Mouse (Mus musculus) MEL (cell line): ENCODE results near the gene Sacs. TPM values are rescaled to one million over a fixed set of nuclear protein-coding genes. Genes with fewer than 3 reads are reported as not detected.

Experiments
- DNase-seq: peaks from one replicate; pipeline ENCODE4 v3.0.0; 2011; ENCODE audit warnings: low read depth, low spot score
- H3K27ac ChIP-seq: 2 replicates; pipeline ENCODE4 v1.5.1; 2012; ENCODE audit warnings: low read depth, mild to moderate bottlenecking, control low read depth, low read length, moderate library complexity; ENCODE audit not compliant: control insufficient read depth
- H3K27me3 ChIP-seq, 2 experiments: fragments of 150-350 bp in 1 of 2; sonication (generic) in 1 of 2; 2 replicates each; pipeline ENCODE4 v1.6.1; 2012; ENCODE audit warnings: low read length in 2 of 2, mild to moderate bottlenecking in 2 of 2, improper control_type of control experiment in 1 of 2, moderate library complexity in 1 of 2; ENCODE audit not compliant: insufficient read depth in 2 of 2, control insufficient read depth in 1 of 2
- H3K36me3 ChIP-seq, 2 experiments: 2 replicates each; pipeline ENCODE4 v1.6.1; 2012 to 2014; ENCODE audit warnings: low read length in 2 of 2, improper control_type of control experiment in 1 of 2, inconsistent platforms in 1 of 2, mild to moderate bottlenecking in 1 of 2; ENCODE audit not compliant: insufficient read depth in 2 of 2, control insufficient read depth in 1 of 2
- H3K4me1 ChIP-seq, 2 experiments: fragments of 150-350 bp in 1 of 2; sonication (generic) in 1 of 2; 2 replicates each; pipeline ENCODE4 v1.6.1; 2012; ENCODE audit warnings: low read length in 2 of 2, improper control_type of control experiment in 1 of 2, mild to moderate bottlenecking in 1 of 2; ENCODE audit not compliant: insufficient read depth in 2 of 2, control insufficient read depth in 1 of 2
- H3K4me3 ChIP-seq, 2 experiments: fragments of 150-350 bp in 1 of 2; sonication (generic) in 1 of 2; 2 replicates each; pipeline ENCODE4 v1.5.1; 2012; ENCODE audit warnings: low read depth in 2 of 2, low read length in 2 of 2, mild to moderate bottlenecking in 2 of 2, moderate library complexity in 2 of 2, control low read depth in 1 of 2, improper control_type of control experiment in 1 of 2; ENCODE audit not compliant: control insufficient read depth in 1 of 2, insufficient read depth in 1 of 2
- H3K79me2 ChIP-seq: 2 replicates; pipeline ENCODE4 v1.6.1; 2012; ENCODE audit warnings: mild to moderate bottlenecking, low read length, moderate library complexity; ENCODE audit not compliant: control insufficient read depth, poor library complexity, insufficient read depth
- H3K9ac ChIP-seq: 2 replicates; pipeline ENCODE4 v1.6.1; 2012; ENCODE audit warnings: low read depth, mild to moderate bottlenecking, control low read depth, low read length, moderate library complexity; ENCODE audit not compliant: control insufficient read depth, poor library complexity, severe bottlenecking
- H3K9me3 ChIP-seq: fragments of 150-350 bp; sonication (generic); replicated peaks from 2 replicates; pipeline ENCODE4 v1.6.1; 2012; ENCODE audit warnings: mild to moderate bottlenecking, low read length, improper control_type of control experiment, moderate library complexity; ENCODE audit not compliant: insufficient read depth
- BHLHE40 ChIP-seq: IDR thresholded peaks from 2 replicates; pipeline ENCODE4 v1.6.1; 2012; ENCODE audit warnings: low read depth, mild to moderate bottlenecking, inconsistent platforms, low read length, improper control_type of control experiment, borderline replicate concordance
- CHD2 ChIP-seq: IDR thresholded peaks from 2 replicates; pipeline ENCODE4 v1.6.1; 2011; ENCODE audit warnings: low read length, improper control_type of control experiment
- CTCF ChIP-seq, 3 experiments: IDR thresholded peaks in 2 of 3; conservative IDR thresholded peaks in 1 of 3; 2 replicates each; pipeline ENCODE4 v1.5.1; 2011 to 2012; ENCODE audit warnings: low read length in 3 of 3, low read depth in 2 of 3, mild to moderate bottlenecking in 2 of 3, improper control_type of control experiment in 1 of 3, inconsistent platforms in 1 of 3, mixed read lengths in 1 of 3, moderate library complexity in 1 of 3; ENCODE audit not compliant: control insufficient read depth in 1 of 3, insufficient read depth in 1 of 3, poor library complexity in 1 of 3, severe bottlenecking in 1 of 3
- ELF1 ChIP-seq: IDR thresholded peaks from 2 replicates; pipeline ENCODE4 v1.6.1; 2014; ENCODE audit warnings: low read depth, mild to moderate bottlenecking, inconsistent platforms, low read length, improper control_type of control experiment, moderate library complexity
- EP300 ChIP-seq, 2 experiments: IDR thresholded peaks; 2 replicates each; pipeline ENCODE4 v1.6.1; 2011; ENCODE audit warnings: improper control_type of control experiment in 2 of 2, low read length in 2 of 2, low read depth in 1 of 2, mild to moderate bottlenecking in 1 of 2
- GABPA ChIP-seq: IDR thresholded peaks from 2 replicates; pipeline ENCODE4 v1.6.1; 2012; ENCODE audit warnings: low read depth, mild to moderate bottlenecking, inconsistent platforms, low read length, improper control_type of control experiment, moderate library complexity
- GATA1 ChIP-seq: IDR thresholded peaks from 2 replicates; pipeline ENCODE4 v1.6.1; 2011; ENCODE audit warnings: low read depth, low read length, improper control_type of control experiment
- JUND ChIP-seq: IDR thresholded peaks from 2 replicates; pipeline ENCODE4 v1.6.1; 2011; ENCODE audit warnings: low read depth, mild to moderate bottlenecking, improper control_type of control experiment, low read length
- MAX ChIP-seq: IDR thresholded peaks from 2 replicates; pipeline ENCODE4 v1.6.1; 2011; ENCODE audit warnings: low read length, improper control_type of control experiment
- MAZ ChIP-seq: IDR thresholded peaks from 2 replicates; pipeline ENCODE4 v1.6.1; 2012; ENCODE audit warnings: low read depth, mild to moderate bottlenecking, inconsistent platforms, low read length, improper control_type of control experiment
- NRF1 ChIP-seq: IDR thresholded peaks from 2 replicates; pipeline ENCODE4 v1.6.1; 2014; ENCODE audit warnings: low read depth, mild to moderate bottlenecking, inconsistent platforms, low read length, improper control_type of control experiment, moderate library complexity; ENCODE audit not compliant: poor library complexity, insufficient read depth, severe bottlenecking
- RCOR1 ChIP-seq: IDR thresholded peaks from 2 replicates; pipeline ENCODE4 v1.6.1; 2012; ENCODE audit warnings: low read depth, mild to moderate bottlenecking, inconsistent platforms, low read length, improper control_type of control experiment
- SIN3A ChIP-seq: IDR thresholded peaks from 2 replicates; pipeline ENCODE4 v1.6.1; 2012; ENCODE audit warnings: low read length, improper control_type of control experiment, inconsistent platforms
- TAL1 ChIP-seq: IDR thresholded peaks from 2 replicates; pipeline ENCODE4 v1.6.1; 2012; ENCODE audit warnings: mild to moderate bottlenecking, inconsistent platforms, low read length, moderate library complexity, mixed read lengths
- ZKSCAN1 ChIP-seq: IDR thresholded peaks from 2 replicates; pipeline ENCODE4 v1.6.1; 2012; ENCODE audit warnings: low read depth, mild to moderate bottlenecking, inconsistent platforms, low read length, improper control_type of control experiment, moderate library complexity
- polyA plus RNA-seq, 2 experiments: library from polyadenylated mRNA; stranded (reverse) in 1 of 2; unstranded in 1 of 2; fragments of >175 nt in 1 of 2; fragments of >200 nt in 1 of 2; gene quantifications; 2 replicates each; pipeline versions ENCODE4 v1.2.1 to v1.2.4; 2012; ENCODE audit warnings: low replicate concordance in 2 of 2, low read depth in 1 of 2; ENCODE audit not compliant: insufficient read length in 2 of 2, insufficient read depth in 1 of 2, missing spikeins in 1 of 2
- total RNA-seq: library from RNA; depleted of rRNA; stranded (reverse); fragments of 300-350 nt; gene quantifications from 2 replicates; pipeline ENCODE4 v1.2.3, GENCODE M21; 2012; rRNA removed

Gene Sacs
- total RNA-seq = 12.1 and 12.9 TPM in 2 replicates
- polyA plus RNA-seq = 10 to 100 TPM; 10.9 to 32.0 TPM

DNA sequence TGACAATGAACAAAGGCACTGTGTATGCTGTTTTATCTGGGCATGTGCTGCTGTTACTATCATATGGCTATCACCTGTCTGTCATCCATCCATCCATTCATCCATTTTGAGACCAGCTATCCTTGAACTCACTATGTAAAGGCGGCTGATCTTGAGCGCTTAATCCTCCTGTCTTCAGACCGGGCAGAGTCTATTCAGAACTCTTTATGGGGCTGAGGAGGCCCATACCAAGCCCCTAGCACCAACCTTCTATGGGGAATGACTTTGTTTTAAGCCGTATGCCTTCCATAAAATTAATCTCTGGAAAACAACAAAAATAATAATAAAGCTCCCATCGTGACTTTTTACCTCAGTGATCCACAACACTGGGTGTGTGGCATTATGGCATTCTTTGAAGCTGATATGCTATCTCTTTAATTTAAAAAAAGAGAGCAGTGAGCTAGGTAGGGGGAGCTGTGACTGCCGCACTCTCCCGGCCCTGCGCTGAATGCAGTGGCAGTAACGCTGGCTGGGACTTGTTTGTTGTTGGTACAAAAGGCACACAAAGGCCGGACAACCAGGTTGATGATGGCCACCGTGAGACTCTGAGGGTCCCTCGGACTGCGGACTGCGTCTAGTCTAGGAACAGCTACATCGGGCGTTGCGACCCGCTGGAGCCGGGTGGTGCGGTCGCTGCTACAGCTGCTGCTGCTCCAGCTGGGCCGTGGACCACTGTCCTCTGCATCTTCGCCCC, at the start of gene Sacs:
TSS of gene Sacs (plus strand) at position 464 of the 733 bp plus-strand sequence.
- H3K9ac ChIP-seq = no peak within 1 kb of the TSS
- no peaks in the 10 kb centered on the region for H3K27me3 ChIP-seq
- no peaks in the 10 kb centered on the region for H3K4me1 ChIP-seq
- no peak for DNase-seq
- no peaks in the 10 kb centered on the region for H3K79me2 ChIP-seq
- H3K27ac ChIP-seq = no peak within 1 kb of the TSS
- TF ChIP-seq NRF1 = no peak
- no peak for TF ChIP-seq TAL1
- no peak for TF ChIP-seq BHLHE40
- no peak for TF ChIP-seq ZKSCAN1
- no peak for TF ChIP-seq EP300 (IDR thresholded peaks at IDR 0.05; ENCODE audit: low read depth in 1 of 2, low read length in 2 of 2)
- no peak for TF ChIP-seq CTCF (IDR thresholded peaks at IDR 0.05 in 2 of 3, conservative IDR thresholded peaks at IDR 0.05 in 1 of 3; ENCODE audit: control insufficient read depth in 1 of 3, insufficient read depth in 1 of 3, low read depth in 2 of 3, low read length in 3 of 3, poor library complexity in 1 of 3, severe bottlenecking in 1 of 3)
- TF ChIP-seq GABPA = no peak
- no peak for TF ChIP-seq CHD2
- no peaks in the 10 kb centered on the region for H3K9me3 ChIP-seq
- no peak within 1 kb of the TSS for H3K4me3 ChIP-seq
- H3K36me3 ChIP-seq = no peaks in the 10 kb centered on the region

DNA sequence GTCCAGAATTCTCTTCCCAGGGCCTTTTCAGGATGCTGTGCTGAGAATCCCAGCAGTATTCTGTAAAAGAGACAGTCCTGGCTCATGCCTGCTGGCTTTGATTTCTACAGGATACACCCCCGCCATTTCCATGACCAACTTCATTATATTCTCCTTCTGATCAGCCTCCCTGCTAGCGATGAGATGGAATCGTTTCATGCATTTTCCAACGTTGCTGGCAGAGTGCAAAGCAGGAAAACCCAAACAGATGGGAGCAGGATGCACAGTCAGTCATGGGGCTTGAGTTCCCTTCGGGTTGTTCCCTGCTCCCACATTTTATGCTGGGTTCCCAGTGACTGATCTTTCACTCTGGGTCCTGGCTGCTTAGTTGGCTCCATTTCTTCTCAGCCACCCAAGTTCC, 47.3 kb upstream of the Sacs start:
- H3K4me3 ChIP-seq = no peak overlapping the region
- H3K27ac ChIP-seq = no peak overlapping the region
- no peak for DNase-seq
- H3K79me2 ChIP-seq = no peaks in the 10 kb centered on the region
- peaks cover 0 to 1% of the 10 kb centered on the region in 2 experiments; a peak in 1 of 4 replicates for H3K27me3 ChIP-seq
- TF ChIP-seq ZKSCAN1 = no peak
- TF ChIP-seq ELF1 = no peak
- TF ChIP-seq GATA1 = no peak
- no peaks in the 10 kb centered on the region for H3K4me1 ChIP-seq
- no peak overlapping the region for H3K9ac ChIP-seq
- H3K9me3 ChIP-seq = no peaks in the 10 kb centered on the region
- no peaks in the 10 kb centered on the region for H3K36me3 ChIP-seq

DNA sequence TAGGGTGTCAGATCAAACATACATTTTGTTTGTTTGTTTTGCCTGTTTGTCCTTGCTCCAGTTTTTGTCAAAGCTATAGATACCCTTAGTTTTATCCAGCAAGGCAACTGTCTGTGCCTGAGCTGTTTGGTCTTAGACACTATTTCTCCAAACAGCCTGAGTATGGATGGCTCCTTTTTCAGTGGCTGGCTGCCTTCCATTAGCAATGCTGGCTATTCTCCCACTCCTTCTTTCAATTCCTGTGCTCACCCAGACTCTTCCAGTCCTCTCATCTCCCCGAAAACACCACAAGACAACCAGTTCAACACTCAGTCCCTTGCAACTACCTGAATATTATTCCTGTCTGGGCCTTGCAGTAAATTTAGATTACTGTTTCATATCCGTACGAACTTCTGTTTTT, 46.2 kb upstream of the Sacs start:
- H3K79me2 ChIP-seq = no peaks in the 10 kb centered on the region
- TF ChIP-seq RCOR1 (no peak), SIN3A (no peak), JUND (no peak), MAX (no peak), EP300 (IDR thresholded peaks at IDR 0.05; ENCODE audit: low read depth in 1 of 2, low read length in 2 of 2) (no peak), ZKSCAN1 (no peak), MAZ (no peak)
- TF ChIP-seq, all 39 proteins: peak for 0
- Histone ChIP-seq H3K36me3 (no peaks in the 10 kb centered on the region), H3K9me3 (no peaks in the 10 kb centered on the region), H3K27ac (no peak overlapping the region), H3K9ac (no peak overlapping the region), H3K27me3 (peaks cover 0 to 1% of the 10 kb centered on the region in 2 experiments; a peak in 1 of 4 replicates), H3K4me1 (no peaks in the 10 kb centered on the region), H3K4me3 (no peak overlapping the region)
- no peak for DNase-seq
